18 mouse cellular contexts compared by ENCODE assay signal in the genomic region with DNA sequence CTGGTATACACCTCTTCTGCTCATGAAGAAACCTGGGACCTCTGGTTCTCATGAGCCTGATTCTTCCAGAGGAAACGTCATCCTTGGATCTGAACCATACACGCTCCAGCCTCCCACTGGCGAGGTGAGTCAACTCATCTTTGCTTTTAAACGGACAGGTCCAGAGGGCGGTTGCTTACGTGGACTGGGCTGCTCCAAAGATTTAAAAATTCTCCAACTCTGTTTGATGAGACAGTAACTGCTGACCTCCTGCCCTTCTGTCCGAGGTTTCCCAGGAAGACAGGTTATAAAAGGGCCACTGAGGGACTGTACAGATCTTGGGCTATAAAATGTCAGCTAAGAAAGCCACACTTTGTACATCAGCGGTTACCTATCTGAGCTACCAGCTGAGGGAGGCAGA.
DNase-seq lines count a peak whose midpoint lies in the region.
"Had no signal": no experiment of that assay in that cellular context is flagged by ENCODE, and none has a peak within 500 bp of the region (broad histone marks: within the 10 kb centered on the region; RNA-seq: fewer than 3 reads in every experiment).

No protein-coding gene starts in this region.

- DNase-seq in kidney, adult 18-20 months: peak; percentile 51
- DNase-seq in kidney, postnatal 4 days: no peak
- DNase-seq in kidney, adult 9 months: peak; percentile 83
- no peak for DNase-seq in kidney, postnatal 10 days
- DNase-seq in kidney, postnatal 14 days: peak; percentile 30
- DNase-seq in kidney, postnatal 36 days: peak; percentile 69 to 72
- DNase-seq in lung, postnatal 14 days: no peak
- DNase-seq: adrenal gland, postnatal 10 days; adrenal gland, postnatal 36 days; B cell, adult 2 months; cerebellum, adult 18-20 months; cerebellum, adult 9-10 months; cerebellum, postnatal 14 days; gastrocnemius, postnatal 10 days; gastrocnemius, postnatal 36 days; heart, adult 2 months; heart, postnatal 14 days; heart, postnatal 4 days had no signal

Comparison
In these comparisons a context has a peak if more than half of its experiments do, and no peak if none do; other contexts are left out.
1. DNase-seq: peak in kidney, adult 18-20 months (single experiment), kidney, adult 9 months (single experiment), kidney, postnatal 14 days (single experiment) and kidney, postnatal 36 days (2 of 2); none in kidney, postnatal 4 days (0 of 2), kidney, postnatal 10 days (single experiment) and lung, postnatal 14 days (single experiment).